Mouse (Mus musculus): ENCODE measurements around the gene Isg15. TPM values are rescaled to one million over a fixed set of nuclear protein-coding genes. Genes with fewer than 3 reads are reported as not detected.

Gene Isg15
- polyA plus RNA-seq, 1 experiment from 2014 or later: 1.2 TPM

- Histone ChIP-seq H3K4me3 (ENCODE audit: low read depth, low read length) (no peak overlapping the region), H3K9ac (ENCODE audit: low read depth, low read length) (no peak overlapping the region), H3K4me2 (replicated peaks; ENCODE audit: low read depth, low read length) (no peak overlapping the region), H3K4me1 (replicated peaks; ENCODE audit: control insufficient read depth, insufficient read depth, low read length) (0 out of 2 replicates have a peak, but pooled peaks cover 1% of the 10 kb centered on the region), H3K36me3 (ENCODE audit: control insufficient read depth, insufficient read depth, low read length) (peaks cover 18% of the 10 kb centered on the region; the same call in 1 of the 2 replicates), H3K9me3 (ENCODE audit: control insufficient read depth, low read length) (no peaks in the 10 kb centered on the region), H3K27ac (ENCODE audit: low read depth, low read length) (no peak overlapping the region), H3K27me3 (ENCODE audit: control insufficient read depth, insufficient read depth, low read length) (no peaks in the 10 kb centered on the region)
- 28% methylated on average over 12 of the region's 12 CpGs for WGBS
- no peak for DNase-seq (ENCODE audit: low spot score)
- 0 out of 2 replicates have a peak, but pooled peaks have one; percentile 15 for ATAC-seq (ENCODE audit: low FRiP score)
Measured at GRCm38 (mm10) chr4:156228393-156229024, 27.9 kb upstream of the Isg15 start.

- Histone ChIP-seq H3K36me3 (ENCODE audit: control insufficient read depth, insufficient read depth, low read length) (peaks cover 18% of the 10 kb centered on the region; the same call in 1 of the 2 replicates), H3K4me2 (replicated peaks; ENCODE audit: low read depth, low read length) (no peak overlapping the region), H3K27me3 (ENCODE audit: control insufficient read depth, insufficient read depth, low read length) (no peaks in the 10 kb centered on the region), H3K4me3 (ENCODE audit: low read depth, low read length) (no peak overlapping the region), H3K9me3 (ENCODE audit: control insufficient read depth, low read length) (no peaks in the 10 kb centered on the region), H3K9ac (ENCODE audit: low read depth, low read length) (no peak overlapping the region), H3K27ac (ENCODE audit: low read depth, low read length) (no peak overlapping the region), H3K4me1 (replicated peaks; ENCODE audit: control insufficient read depth, insufficient read depth, low read length) (no peaks in the 10 kb centered on the region)
- 0 out of 2 replicates have a peak, but pooled peaks have one; percentile 15 for ATAC-seq (ENCODE audit: low FRiP score)
- 41% methylated on average over 18 of the region's 18 CpGs for WGBS
- DNase-seq (ENCODE audit: low spot score): no peak
Measured at GRCm38 (mm10) chr4:156227752-156228392, 27.3 kb upstream of the Isg15 start.

DNA sequence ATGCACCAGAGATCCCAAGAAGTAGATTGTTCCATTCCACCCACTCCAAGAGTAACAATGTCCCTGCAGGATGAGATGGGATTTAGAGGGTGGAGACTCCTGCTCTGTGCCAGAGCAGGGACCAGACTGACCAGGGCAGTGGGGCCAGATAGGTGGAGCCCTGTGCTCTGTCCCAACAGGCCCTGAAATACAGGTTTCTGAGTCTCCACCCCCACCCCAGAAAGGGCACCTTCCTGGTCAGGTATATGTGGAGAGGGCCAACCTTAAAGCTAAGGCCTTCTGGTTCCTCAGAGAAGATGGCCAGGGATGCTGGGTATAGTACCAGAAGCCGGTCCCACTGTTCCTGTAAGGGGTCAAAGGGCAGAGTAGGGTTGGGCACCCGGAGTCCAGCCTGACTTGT, 23.7 kb upstream of the Isg15 start:
- ATAC-seq (ENCODE audit: low FRiP score): no peak
- H3K9me3 ChIP-seq (ENCODE audit: control insufficient read depth, low read length): no peaks in the 10 kb centered on the region
- no peak overlapping the region for H3K27ac ChIP-seq (ENCODE audit: low read depth, low read length)
- no peak overlapping the region for H3K4me3 ChIP-seq (ENCODE audit: low read depth, low read length)
- 0 out of 2 replicates have a peak, but pooled peaks cover under 1% of the 10 kb centered on the region for H3K36me3 ChIP-seq (ENCODE audit: control insufficient read depth, insufficient read depth, low read length)
- H3K4me1 ChIP-seq (replicated peaks; ENCODE audit: control insufficient read depth, insufficient read depth, low read length): no peaks in the 10 kb centered on the region
- H3K27me3 ChIP-seq (ENCODE audit: control insufficient read depth, insufficient read depth, low read length): no peaks in the 10 kb centered on the region
- H3K9ac ChIP-seq (ENCODE audit: low read depth, low read length): no peak overlapping the region
- WGBS: 91% methylated on average over 2 of the region's 2 CpGs
- no peak overlapping the region for H3K4me2 ChIP-seq (replicated peaks; ENCODE audit: low read depth, low read length)
- no peak for DNase-seq (ENCODE audit: low spot score)

DNA sequence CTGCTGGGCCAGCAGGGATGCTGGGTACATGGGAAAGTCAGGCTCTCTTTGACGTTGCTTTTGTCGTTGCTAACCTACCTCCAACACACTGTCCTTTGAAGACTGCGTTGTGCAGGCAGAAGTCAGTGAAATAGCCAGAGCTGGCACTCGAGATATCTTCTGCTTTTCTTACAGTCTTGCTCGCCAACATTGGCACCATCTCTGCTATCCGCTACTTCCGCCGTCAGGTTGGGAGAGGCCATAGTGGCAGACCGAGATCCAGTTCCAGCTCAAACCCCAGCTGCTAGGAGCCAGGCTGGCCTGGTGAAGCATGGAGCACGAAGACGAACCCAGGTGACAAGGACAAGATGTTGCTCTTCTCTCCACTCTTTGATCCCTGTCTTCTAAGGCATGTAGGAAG, 19.3 kb upstream of the Isg15 start:
- WGBS: 90% methylated on average over 11 of the region's 11 CpGs
- Histone ChIP-seq H3K4me1 (replicated peaks; ENCODE audit: control insufficient read depth, insufficient read depth, low read length) (no peaks in the 10 kb centered on the region), H3K4me2 (replicated peaks; ENCODE audit: low read depth, low read length) (no peak overlapping the region), H3K9ac (ENCODE audit: low read depth, low read length) (no peak overlapping the region), H3K27me3 (ENCODE audit: control insufficient read depth, insufficient read depth, low read length) (no peaks in the 10 kb centered on the region), H3K27ac (ENCODE audit: low read depth, low read length) (no peak overlapping the region), H3K9me3 (ENCODE audit: control insufficient read depth, low read length) (no peaks in the 10 kb centered on the region), H3K4me3 (ENCODE audit: low read depth, low read length) (no peak overlapping the region), H3K36me3 (ENCODE audit: control insufficient read depth, insufficient read depth, low read length) (no peaks in the 10 kb centered on the region)
- DNase-seq (ENCODE audit: low spot score): no peak
- no peak for ATAC-seq (ENCODE audit: low FRiP score)

DNA sequence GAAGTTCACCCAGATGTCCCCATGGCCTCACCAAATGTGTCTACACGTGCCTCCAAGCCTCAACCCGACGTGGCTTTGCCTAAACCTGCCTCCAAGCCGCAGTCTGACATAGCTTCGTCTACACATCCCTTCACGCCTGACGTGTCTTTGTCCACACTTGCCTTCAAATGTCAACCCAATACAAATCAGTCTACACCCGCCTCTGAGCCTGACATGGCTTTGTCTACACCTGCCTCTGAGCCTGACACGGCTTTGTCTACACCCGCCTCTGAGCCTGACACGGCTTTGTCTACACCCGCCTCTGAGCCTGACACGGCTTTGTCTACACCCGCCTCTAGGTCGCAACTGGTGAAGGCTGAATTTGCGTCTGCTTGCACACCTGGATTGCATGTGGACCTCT, 17.2 kb upstream of the Isg15 start:
- WGBS: 80% methylated on average over 16 of the region's 16 CpGs
- no peaks in the 10 kb centered on the region for H3K9me3 ChIP-seq (ENCODE audit: control insufficient read depth, low read length)
- ATAC-seq (ENCODE audit: low FRiP score) (no peak), DNase-seq (ENCODE audit: low spot score) (no peak)
- H3K36me3 ChIP-seq (ENCODE audit: control insufficient read depth, insufficient read depth, low read length): no peaks in the 10 kb centered on the region
- H3K4me3 ChIP-seq (ENCODE audit: low read depth, low read length): no peak overlapping the region
- no peaks in the 10 kb centered on the region for H3K4me1 ChIP-seq (replicated peaks; ENCODE audit: control insufficient read depth, insufficient read depth, low read length)
- H3K27ac ChIP-seq (ENCODE audit: low read depth, low read length): no peak overlapping the region
- H3K27me3 ChIP-seq (ENCODE audit: control insufficient read depth, insufficient read depth, low read length): no peaks in the 10 kb centered on the region
- H3K9ac ChIP-seq (ENCODE audit: low read depth, low read length): no peak overlapping the region
- H3K4me2 ChIP-seq (replicated peaks; ENCODE audit: low read depth, low read length): no peak overlapping the region

DNA sequence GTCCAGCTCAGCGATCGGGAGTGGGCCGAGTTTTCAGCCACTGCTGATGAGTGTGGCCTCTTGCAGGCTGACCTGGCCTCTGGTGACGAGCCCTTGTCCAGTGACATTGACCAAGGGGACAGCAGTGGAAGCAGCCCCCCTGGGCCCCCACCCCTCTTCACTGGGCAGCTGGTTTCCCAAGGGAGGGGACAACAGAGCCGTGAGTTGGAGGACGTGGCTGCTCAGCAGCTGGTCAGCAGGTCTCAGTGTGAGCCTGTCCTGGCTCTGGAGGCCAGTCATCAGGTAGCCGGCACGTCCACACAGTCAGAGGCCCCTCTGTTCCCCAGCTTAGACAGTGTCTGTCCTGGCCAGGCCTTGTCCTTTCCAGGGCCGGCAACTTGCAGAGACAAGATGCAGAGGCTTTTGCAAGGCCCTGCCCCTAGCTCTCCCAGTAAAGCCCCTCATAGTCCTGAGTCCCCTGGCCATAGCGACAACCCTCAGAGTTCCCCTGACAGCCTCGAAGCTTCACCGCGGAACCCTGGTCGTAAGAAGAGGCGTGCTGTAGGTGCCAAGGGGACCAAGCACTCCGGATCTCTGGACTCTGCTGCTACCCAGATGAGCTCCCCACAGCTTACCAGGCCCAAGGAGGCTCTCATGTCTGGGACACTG, 16.5 kb upstream of the Isg15 start:
- Histone ChIP-seq H3K4me1 (replicated peaks; ENCODE audit: control insufficient read depth, insufficient read depth, low read length) (no peaks in the 10 kb centered on the region), H3K9me3 (ENCODE audit: control insufficient read depth, low read length) (no peaks in the 10 kb centered on the region), H3K4me2 (replicated peaks; ENCODE audit: low read depth, low read length) (no peak overlapping the region), H3K36me3 (ENCODE audit: control insufficient read depth, insufficient read depth, low read length) (no peaks in the 10 kb centered on the region), H3K27ac (ENCODE audit: low read depth, low read length) (no peak overlapping the region), H3K4me3 (ENCODE audit: low read depth, low read length) (no peak overlapping the region), H3K27me3 (ENCODE audit: control insufficient read depth, insufficient read depth, low read length) (no peaks in the 10 kb centered on the region), H3K9ac (ENCODE audit: low read depth, low read length) (no peak overlapping the region)
- no peak for DNase-seq (ENCODE audit: low spot score)
- no peak for ATAC-seq (ENCODE audit: low FRiP score)
- 83% methylated on average over 15 of the region's 16 CpGs for WGBS

GRCm38 (mm10) chr4:156216196-156216595, 15.6 kb upstream of the Isg15 start:
- no peaks in the 10 kb centered on the region for H3K36me3 ChIP-seq (ENCODE audit: control insufficient read depth, insufficient read depth, low read length)
- no peak overlapping the region for H3K9ac ChIP-seq (ENCODE audit: low read depth, low read length)
- 98% methylated on average over 2 of the region's 2 CpGs for WGBS
- H3K4me2 ChIP-seq (replicated peaks; ENCODE audit: low read depth, low read length): no peak overlapping the region
- no peak overlapping the region for H3K4me3 ChIP-seq (ENCODE audit: low read depth, low read length)
- ATAC-seq (ENCODE audit: low FRiP score) (no peak), DNase-seq (ENCODE audit: low spot score) (no peak)
- H3K27ac ChIP-seq (ENCODE audit: low read depth, low read length): no peak overlapping the region
- H3K4me1 ChIP-seq (replicated peaks; ENCODE audit: control insufficient read depth, insufficient read depth, low read length): no peaks in the 10 kb centered on the region
- no peaks in the 10 kb centered on the region for H3K9me3 ChIP-seq (ENCODE audit: control insufficient read depth, low read length)
- H3K27me3 ChIP-seq (ENCODE audit: control insufficient read depth, insufficient read depth, low read length): no peaks in the 10 kb centered on the region

GRCm38 (mm10) chr4:156215649-156216048, 15.0 kb upstream of the Isg15 start, which contains the start of gene Perm1:
Gene Perm1 (plus strand): TSS chr4:156215868.
- H3K4me3 ChIP-seq (ENCODE audit: low read depth, low read length): no peak within 1 kb of the TSS
- no peak within 1 kb of the TSS for H3K4me2 ChIP-seq (replicated peaks; ENCODE audit: low read depth, low read length)
- no peak within 1 kb of the TSS for H3K27ac ChIP-seq (ENCODE audit: low read depth, low read length)
- H3K9me3 ChIP-seq (ENCODE audit: control insufficient read depth, low read length): no peaks in the 10 kb centered on the region
- WGBS: 74% methylated on average over 4 of the region's 4 CpGs
- no peaks in the 10 kb centered on the region for H3K36me3 ChIP-seq (ENCODE audit: control insufficient read depth, insufficient read depth, low read length)
- no peaks in the 10 kb centered on the region for H3K27me3 ChIP-seq (ENCODE audit: control insufficient read depth, insufficient read depth, low read length)
- ATAC-seq (ENCODE audit: low FRiP score): no peak
- H3K9ac ChIP-seq (ENCODE audit: low read depth, low read length): no peak within 1 kb of the TSS
- DNase-seq (ENCODE audit: low spot score): no peak
- H3K4me1 ChIP-seq (replicated peaks; ENCODE audit: control insufficient read depth, insufficient read depth, low read length): no peaks in the 10 kb centered on the region

Data from hindbrain, embryonic 11.5 days (tissue).